Mouse (Mus musculus) heart, postnatal 0 days (tissue): ENCODE data around the gene Psenen.

ENCODE experiments used
- CTCF ChIP-seq: IDR thresholded peaks from 2 replicates; pipeline ENCODE4 v1.5.1; 2016; ENCODE audit warnings: antibody characterized with exemption, control low read depth, low read depth
- EP300 ChIP-seq: IDR thresholded peaks from 2 replicates; pipeline ENCODE4 v1.6.1; 2016; ENCODE audit warnings: antibody characterized with exemption, low read depth

DNA sequence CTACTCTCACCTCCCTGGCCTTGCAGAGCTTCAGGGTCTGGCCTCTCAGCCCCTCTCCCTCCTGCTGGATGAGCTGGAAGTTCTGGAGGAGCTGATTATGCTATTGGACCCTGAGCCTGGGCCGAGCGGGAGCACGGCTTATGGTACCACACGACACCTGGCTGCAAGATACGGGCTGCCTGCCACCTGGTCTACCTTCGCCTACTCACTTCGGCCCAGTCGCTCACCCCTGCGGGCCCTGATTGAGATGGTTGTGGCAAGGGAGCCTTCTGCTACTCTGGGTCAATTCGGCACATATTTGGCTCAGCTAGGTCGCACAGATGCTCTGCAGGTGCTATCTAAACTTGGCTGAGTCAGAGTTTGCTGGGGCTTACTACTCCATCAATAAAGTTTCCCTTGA lies 4.1 kb upstream of the Psenen start:
- TF ChIP-seq EP300 (no peak), CTCF (no peak)
